Mouse (Mus musculus) thymus, adult 2 months (tissue): ENCODE measurements around the gene Scfd2. TPM values are rescaled to one million over a fixed set of nuclear protein-coding genes. Genes with fewer than 3 reads are reported as not detected.

ENCODE experiments used
- DNase-seq: peaks from one replicate; pipeline ENCODE4 v3.0.0; 2021
- H3K27ac ChIP-seq: fragments of 200-500 bp; 2 replicates; pipeline ENCODE4 v1.5.1; 2012; ENCODE audit warnings: low read length, control low read depth; ENCODE audit not compliant: control insufficient read depth, insufficient read depth
- H3K27me3 ChIP-seq: fragments of 200-500 bp; 2 replicates; pipeline ENCODE4 v1.6.1; 2012; ENCODE audit warnings: mild to moderate bottlenecking, low read length, moderate library complexity, mixed read lengths; ENCODE audit not compliant: control insufficient read depth, insufficient read depth
- H3K36me3 ChIP-seq: fragments of 200-500 bp; 2 replicates; pipeline ENCODE4 v1.6.1; 2012; ENCODE audit warnings: mild to moderate bottlenecking, low read length, moderate library complexity; ENCODE audit not compliant: control insufficient read depth, insufficient read depth
- H3K4me1 ChIP-seq: fragments of 200-500 bp; replicated peaks from 2 replicates; pipeline ENCODE4 v1.6.1; 2012; ENCODE audit warnings: low read length; ENCODE audit not compliant: control insufficient read depth, insufficient read depth
- H3K4me3 ChIP-seq: fragments of 200-500 bp; 2 replicates; pipeline ENCODE4 v1.5.1; 2012; ENCODE audit warnings: mild to moderate bottlenecking, low read length, control low read depth, moderate library complexity; ENCODE audit not compliant: control insufficient read depth, insufficient read depth
- CTCF ChIP-seq: fragments of 200-500 bp; IDR thresholded peaks from 2 replicates; pipeline ENCODE4 v1.5.1; 2012; ENCODE audit warnings: mild to moderate bottlenecking, control low read depth, low read length, moderate library complexity, borderline replicate concordance; ENCODE audit not compliant: control insufficient read depth, poor library complexity, insufficient read depth; ENCODE audit errors: extremely low read depth
- POLR2A ChIP-seq: fragments of 200-500 bp; IDR thresholded peaks from 2 replicates; pipeline ENCODE4 v1.6.1; 2012; ENCODE audit warnings: mild to moderate bottlenecking, low read length, control low read depth, moderate library complexity; ENCODE audit not compliant: control insufficient read depth, poor library complexity, insufficient read depth; ENCODE audit errors: extremely low read depth
- WGBS: fragments of 180-500 bp; shearing (Covaris S2); methylation state at CpG from one replicate; pipeline ENCODE4 v1.1.7; 2018; 5-methylcytosine and 5-hydroxymethylcytosine counted together
- polyA plus RNA-seq: library from polyadenylated mRNA; depleted of rRNA; stranded (reverse); fragments of >200 nt; gene quantifications from 2 replicates; pipeline ENCODE4 v1.2.3, GENCODE M21; 2012

Gene Scfd2
- polyA plus RNA-seq, 1 experiment, result 14.5 TPM

- H3K36me3 ChIP-seq, result no peaks in the 10 kb centered on the region
- no peak overlapping the region for H3K27ac ChIP-seq
- H3K27me3 ChIP-seq, result no peaks in the 10 kb centered on the region
- peaks cover 3% of the 10 kb centered on the region; the same call in 1 of the 2 replicates for H3K4me1 ChIP-seq
- no peak for DNase-seq
- TF ChIP-seq POLR2A (no peak), CTCF (no peak)
- H3K4me3 ChIP-seq, result no peak overlapping the region
These were observed 189.0 kb downstream of the Scfd2 start for GRCm38 (mm10) chr5:74342557-74342956.

- Histone ChIP-seq H3K27me3 (no peaks in the 10 kb centered on the region), H3K4me3 (no peak overlapping the region), H3K4me1 (peaks cover 3% of the 10 kb centered on the region; the same call in 1 of the 2 replicates), H3K36me3 (no peaks in the 10 kb centered on the region), H3K27ac (no peak overlapping the region)
- no peak for DNase-seq
- WGBS, result 81% methylated on average over 3 of the region's 3 CpGs
- TF ChIP-seq POLR2A (no peak), CTCF (no peak)
These were observed 194.1 kb downstream of the Scfd2 start for GRCm38 (mm10) chr5:74337491-74337890.

GRCm38 (mm10) chr5:74336780-74337179, 194.8 kb downstream of the Scfd2 start:
- no peak for TF ChIP-seq CTCF
- no peak for TF ChIP-seq POLR2A
- Histone ChIP-seq H3K27me3 (no peaks in the 10 kb centered on the region), H3K36me3 (no peaks in the 10 kb centered on the region), H3K27ac (no peak overlapping the region), H3K4me1 (peaks cover 3% of the 10 kb centered on the region; the same call in 1 of the 2 replicates), H3K4me3 (no peak overlapping the region)
- 91% methylated on average over 12 of the region's 12 CpGs for WGBS
- no peak for DNase-seq

GRCm38 (mm10) chr5:74333258-74333657, 198.3 kb downstream of the Scfd2 start:
- H3K4me3 ChIP-seq, result no peak overlapping the region
- TF ChIP-seq CTCF (no peak), POLR2A (no peak)
- DNase-seq, result no peak
- no peaks in the 10 kb centered on the region for H3K27me3 ChIP-seq
- H3K36me3 ChIP-seq, result no peaks in the 10 kb centered on the region
- H3K27ac ChIP-seq, result no peak overlapping the region
- no peaks in the 10 kb centered on the region for H3K4me1 ChIP-seq
- WGBS, result 90% methylated on average over 3 of the region's 3 CpGs

GRCm38 (mm10) chr5:74326228-74326627, 205.3 kb downstream of the Scfd2 start:
- H3K27ac ChIP-seq, result no peak overlapping the region
- no peak for DNase-seq
- no peaks in the 10 kb centered on the region for H3K27me3 ChIP-seq
- TF ChIP-seq CTCF (no peak), POLR2A (no peak)
- H3K36me3 ChIP-seq, result no peaks in the 10 kb centered on the region
- WGBS, result 49% methylated on average over 6 of the region's 6 CpGs
- no peak overlapping the region for H3K4me3 ChIP-seq
- H3K4me1 ChIP-seq, result no peaks in the 10 kb centered on the region

GRCm38 (mm10) chr5:74321010-74321746, 210.4 kb downstream of the Scfd2 start:
- no peaks in the 10 kb centered on the region for H3K36me3 ChIP-seq
- no peaks in the 10 kb centered on the region for H3K4me1 ChIP-seq
- TF ChIP-seq POLR2A (no peak), CTCF (no peak)
- 95% methylated on average over 10 of the region's 10 CpGs for WGBS
- no peak overlapping the region for H3K4me3 ChIP-seq
- DNase-seq, result no peak
- no peak overlapping the region for H3K27ac ChIP-seq
- no peaks in the 10 kb centered on the region for H3K27me3 ChIP-seq

- DNase-seq, result no peak
- TF ChIP-seq POLR2A, result no peak
- no peak for TF ChIP-seq CTCF
- H3K4me1 ChIP-seq, result no peaks in the 10 kb centered on the region
- no peaks in the 10 kb centered on the region for H3K36me3 ChIP-seq
- H3K27me3 ChIP-seq, result no peaks in the 10 kb centered on the region
- H3K4me3 ChIP-seq, result no peak overlapping the region
- WGBS, result 85% methylated on average over 2 of the region's 2 CpGs
- H3K27ac ChIP-seq, result no peak overlapping the region
These were observed 212.0 kb downstream of the Scfd2 start for GRCm38 (mm10) chr5:74319551-74319950.
